Mouse (Mus musculus): ENCODE measurements around the gene Kcnip4.

The Kcnip4 gene

DNA sequence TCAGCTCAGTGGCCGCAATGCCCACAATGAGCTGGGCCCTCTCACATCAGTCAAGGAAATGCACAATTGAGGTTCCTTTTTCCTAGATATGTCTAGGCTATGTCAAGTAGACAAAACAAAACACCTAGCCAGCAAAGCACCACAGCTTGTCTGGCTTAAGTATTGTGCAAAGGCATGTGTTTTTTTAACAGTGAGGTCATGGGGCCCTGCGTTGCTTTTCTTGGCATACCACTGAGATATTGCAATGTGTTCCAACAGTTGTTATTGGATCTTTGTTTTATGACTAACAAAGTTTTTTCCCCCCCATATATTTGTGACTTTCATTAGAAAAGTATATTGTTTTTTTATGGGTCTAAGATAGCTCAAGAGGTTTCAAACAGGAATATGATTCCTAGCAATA is 1105.0 kb downstream of the Kcnip4 start:
- in situ Hi-C loops (cut with MboI, MseI): no loop called here

DNA sequence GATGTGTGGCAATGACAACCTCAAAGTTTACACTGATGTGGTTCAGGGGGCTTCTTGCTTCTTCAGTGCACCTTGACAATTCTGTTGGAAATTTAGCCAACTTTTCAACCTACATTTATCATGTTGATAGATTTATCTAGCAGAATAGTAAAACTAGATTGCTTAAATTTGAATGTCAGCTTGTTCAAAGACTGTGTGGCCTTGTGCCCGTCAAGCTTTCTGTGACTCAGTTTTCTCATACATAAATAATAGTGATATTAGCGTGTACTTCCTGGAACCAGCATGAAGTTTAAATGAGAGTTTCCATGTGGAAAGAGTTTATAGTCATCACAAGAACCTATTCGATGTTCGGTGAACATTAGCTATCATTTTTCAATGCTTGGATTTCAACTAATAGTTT is 1112.4 kb downstream of the Kcnip4 start:
- in situ Hi-C loops (cut with MboI, MseI): no loop called here

DNA sequence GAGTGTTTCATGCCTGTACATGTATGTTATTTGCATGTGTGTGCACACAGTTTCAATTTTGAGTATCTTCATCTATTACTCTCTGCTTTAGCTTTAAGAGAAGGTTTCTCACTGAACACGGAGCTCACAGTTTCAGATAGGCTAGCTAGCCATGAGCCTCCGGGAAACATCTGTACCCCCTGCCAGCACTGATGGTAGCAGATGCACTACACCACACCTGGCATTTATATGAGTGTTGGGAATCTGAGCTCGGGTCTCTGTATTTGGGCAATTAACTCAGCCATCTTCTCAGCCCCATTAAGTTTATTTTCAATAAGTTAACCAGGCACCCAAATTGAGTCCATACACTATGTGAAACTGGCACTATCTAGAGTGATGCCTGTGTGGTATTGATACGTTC is 1113.2 kb downstream of the Kcnip4 start:
- in situ Hi-C loops (cut with MboI, MseI): no loop called here

DNA sequence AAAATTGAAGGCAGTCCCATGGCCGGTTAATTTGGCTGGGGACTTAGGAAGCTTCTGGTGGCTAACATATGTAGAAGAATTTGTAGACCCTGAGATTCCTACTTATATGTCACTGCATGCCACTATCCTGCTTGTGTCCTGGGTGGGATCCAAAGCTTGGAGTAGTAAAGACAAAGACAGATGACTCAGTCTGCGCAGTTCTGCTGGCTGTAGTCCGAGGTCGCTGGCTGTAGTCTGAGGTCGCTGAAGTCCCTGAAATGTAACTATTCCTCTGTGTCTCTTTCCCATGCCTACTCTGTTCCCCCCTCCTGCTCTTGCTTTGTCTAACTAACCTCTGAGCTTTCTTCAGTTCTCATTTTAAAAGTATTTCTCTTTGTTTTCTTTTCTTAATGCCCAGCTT is 1114.4 kb downstream of the Kcnip4 start:
- in situ Hi-C loops (cut with MboI, MseI): no loop called here

DNA sequence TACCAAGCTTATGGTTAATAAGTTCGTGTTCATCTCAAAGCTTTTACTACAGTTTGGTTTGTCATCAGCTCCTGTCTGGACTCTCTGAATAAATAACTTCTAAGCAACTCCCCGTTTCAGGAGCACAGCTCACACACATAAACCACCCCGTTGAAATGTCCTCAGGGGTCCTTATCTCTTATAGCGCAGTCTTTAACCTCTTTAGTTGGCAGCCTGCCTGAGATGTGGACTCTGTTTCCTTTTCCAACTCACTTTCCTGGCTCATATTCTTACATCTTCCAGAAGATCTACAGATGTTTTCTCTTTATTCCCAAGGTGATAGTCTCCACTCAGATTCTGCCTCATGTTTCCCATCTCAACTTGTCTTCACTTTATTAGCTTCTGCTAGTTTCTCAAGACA is 1116.4 kb downstream of the Kcnip4 start:
- in situ Hi-C loops (cut with MboI, MseI): no loop called here

DNA sequence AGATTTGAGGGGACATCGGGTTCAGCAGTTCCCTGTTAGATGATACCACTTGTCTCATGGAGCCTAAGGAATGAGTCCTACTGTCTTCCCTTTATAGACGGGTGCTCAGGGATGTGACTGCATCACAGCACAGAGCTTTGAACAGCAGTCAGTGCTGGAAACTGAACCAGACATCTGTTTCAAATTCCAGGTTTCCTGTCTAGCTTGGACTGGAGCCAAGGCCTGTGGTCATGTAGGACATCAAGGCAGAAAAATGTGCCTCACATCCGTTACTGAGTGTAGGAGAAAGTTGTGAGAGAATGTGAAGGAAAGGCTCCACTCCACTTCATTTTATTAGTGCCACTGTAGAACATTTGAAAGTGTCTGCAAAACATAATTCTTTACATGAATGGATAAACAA is 1122.2 kb downstream of the Kcnip4 start:
- in situ Hi-C loops (cut with MboI, MseI): no loop called here

DNA sequence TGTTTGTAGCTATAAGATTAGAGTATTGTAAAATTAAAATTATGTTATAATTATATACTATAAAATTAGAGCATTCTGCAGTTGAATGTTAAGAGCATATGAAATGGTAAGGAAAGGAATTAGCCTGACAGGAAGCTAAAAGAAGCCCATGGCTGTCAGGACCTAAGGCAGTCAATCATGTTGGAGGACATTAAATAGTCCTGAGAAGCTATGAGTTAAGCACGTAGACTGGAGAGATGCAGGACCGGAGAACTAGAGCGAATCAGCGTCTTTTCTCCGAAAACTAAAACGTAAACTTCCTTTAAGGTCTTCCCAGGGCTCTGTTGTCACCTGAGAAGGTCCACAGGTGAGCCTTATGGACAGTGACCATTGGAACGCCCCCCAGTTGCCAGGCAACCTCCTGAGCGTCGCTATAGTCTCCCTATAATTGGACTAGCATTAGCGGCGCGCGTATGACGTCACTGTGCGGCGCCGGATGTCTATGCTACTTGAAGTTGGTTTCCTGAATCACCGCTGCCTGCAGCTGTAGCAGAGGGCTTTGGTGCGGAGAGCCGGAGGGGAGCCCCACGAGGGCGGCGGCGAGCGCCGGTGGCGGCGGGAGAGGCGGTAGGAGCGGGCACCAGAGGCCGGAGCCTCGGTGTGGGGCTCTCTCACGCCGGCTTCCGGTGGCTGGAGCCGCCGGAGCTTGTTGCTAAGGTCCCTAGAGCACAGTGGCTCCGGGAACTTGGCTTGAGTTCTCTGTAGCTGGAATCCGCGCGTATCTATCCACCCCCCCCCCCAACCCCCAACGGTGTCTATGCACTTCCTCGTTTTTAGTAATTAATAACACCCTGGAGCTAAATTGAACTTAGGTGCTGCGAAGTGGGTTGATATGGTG is 1152.6 kb downstream of the Kcnip4 start:
- in situ Hi-C loops (cut with MboI, MseI): no loop called here

DNA sequence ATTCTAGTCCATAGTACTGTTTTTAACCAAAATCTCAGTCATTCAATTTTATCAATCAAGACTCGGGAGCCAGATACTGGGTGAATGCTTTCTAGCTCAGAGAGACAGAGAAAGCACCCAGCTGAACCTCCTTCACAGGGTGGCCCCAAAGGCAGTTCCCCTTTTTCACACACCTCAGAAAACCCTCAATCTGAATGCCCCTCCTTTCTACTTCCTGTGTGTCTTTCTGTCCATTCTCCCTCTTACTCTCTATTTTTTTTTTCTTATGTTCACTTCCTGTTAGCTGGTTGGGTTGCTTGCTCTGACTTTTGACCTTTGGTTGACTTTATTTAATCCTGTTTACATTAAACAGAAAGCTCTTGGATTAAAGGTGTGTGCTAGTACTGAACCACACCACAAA is 1175.4 kb downstream of the Kcnip4 start:
- in situ Hi-C loops (cut with MboI, MseI): no loop called here

DNA sequence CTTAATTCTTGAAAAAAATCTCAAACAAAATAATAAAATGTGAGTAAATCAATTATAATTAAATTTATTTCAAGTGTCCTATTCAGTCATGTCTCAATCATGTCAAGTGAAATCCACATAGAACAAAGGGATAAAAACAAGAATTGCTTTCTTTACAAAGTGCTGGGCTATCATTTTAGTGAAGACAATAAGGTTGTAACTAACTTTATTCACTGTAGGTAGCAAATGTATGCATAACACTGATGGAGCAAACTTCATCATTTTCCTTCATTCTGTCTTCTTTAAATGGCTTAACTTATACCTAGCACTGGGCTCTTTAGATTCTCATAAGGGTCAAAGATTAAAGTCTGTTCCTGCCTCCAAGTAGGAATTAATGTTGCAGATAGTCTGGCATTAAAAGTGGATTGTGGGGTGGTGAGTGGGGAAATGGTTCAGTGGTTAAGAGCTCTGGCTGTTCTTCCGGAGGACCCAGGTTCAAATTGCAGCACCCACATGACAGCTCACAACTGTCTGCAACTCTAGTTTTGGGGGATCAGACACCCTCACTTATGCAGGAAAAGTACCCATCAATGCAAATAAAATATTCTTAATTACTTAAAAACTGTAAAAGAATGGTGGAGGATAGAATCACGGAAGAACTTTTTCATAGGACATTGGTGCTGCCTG is 1178.6 kb downstream of the Kcnip4 start:
- in situ Hi-C loops (cut with MboI, MseI): no loop called here

DNA sequence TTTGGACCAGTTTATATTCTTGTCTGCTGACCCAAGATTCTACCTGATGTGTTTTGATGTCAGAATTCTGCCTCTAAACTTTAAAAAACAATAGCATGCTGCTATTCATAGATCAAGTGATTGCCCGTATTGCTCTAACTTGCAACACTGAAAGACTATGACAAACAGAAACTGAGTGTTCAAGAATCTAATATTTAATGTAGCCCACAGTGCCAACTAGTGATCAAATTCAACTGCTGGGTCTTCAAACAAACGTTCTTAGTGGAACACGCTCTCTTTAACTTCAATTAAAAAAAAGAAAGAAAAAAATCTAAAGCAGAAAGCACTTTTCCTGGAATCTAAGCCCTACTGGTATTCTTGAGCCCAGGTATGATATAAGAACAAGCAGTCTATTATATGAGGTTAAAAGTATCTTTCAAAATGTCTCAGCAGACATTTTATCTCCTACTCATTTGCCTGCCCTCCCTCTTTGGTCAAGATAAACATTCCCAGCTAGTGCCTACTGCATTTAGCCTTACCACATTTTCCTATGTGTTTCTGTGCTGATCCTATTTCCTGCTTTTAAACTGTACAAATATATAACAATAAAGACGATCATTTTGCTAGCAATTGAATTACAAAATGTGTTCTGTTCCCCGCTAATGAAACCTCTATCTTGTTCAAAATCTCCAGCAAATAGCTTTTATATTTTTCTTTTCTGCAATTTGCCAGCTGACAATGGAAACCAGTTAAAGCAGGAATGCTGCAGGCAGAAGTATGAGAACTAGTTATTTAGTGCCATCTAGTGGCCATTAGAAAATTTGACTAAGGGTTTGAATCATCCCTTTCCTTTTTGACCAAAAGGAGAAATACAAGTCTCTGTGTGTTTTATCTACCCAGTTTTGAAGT is 1179.4 kb downstream of the Kcnip4 start:
- in situ Hi-C loops (cut with MboI, MseI): no loop called here

DNA sequence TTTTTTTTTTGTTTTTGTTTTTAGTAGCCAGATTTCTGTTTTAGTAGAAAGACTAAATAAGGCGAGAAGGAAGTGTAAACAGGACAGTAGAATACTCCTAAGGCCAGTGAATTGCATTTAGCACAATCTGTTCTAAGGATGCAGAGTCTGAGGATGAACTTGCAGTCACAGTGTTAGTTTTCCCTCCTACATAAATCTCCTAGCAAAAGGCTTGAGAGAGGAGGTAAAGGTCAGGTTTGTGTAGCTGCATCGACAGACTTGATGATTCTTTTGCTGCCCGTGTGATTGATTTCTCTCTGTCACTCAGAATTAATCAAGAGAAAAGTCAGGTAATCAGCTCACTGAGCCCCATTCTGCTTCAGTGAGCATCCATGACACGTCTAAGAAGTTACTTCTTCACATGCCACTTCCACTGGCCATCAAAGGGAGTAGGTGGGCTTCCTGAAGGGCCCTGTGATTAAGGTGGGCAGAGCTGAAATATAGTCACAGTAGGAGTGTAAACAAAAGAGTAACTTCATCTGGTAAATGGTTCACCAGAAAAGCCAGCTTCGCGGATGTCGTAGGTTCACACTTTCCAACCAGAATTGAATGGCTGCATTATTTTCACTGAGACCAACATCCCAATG is 1183.8 kb downstream of the Kcnip4 start:
- in situ Hi-C loops (cut with MboI, MseI): no loop called here

All from regulatory T cell (primary cell).